Mouse (Mus musculus) embryonic fibroblast, embryonic 13.5 days (primary cell): Measurements from ENCODE around the gene 3110082I17Rik. TPM values are rescaled to one million over a fixed set of nuclear protein-coding genes. Genes with fewer than 3 reads are reported as not detected.

ENCODE experiments used
- H3K27ac ChIP-seq: 2 replicates; pipeline ENCODE4 v1.5.1; 2012; ENCODE audit warnings: low read length, control low read depth, inconsistent platforms; ENCODE audit not compliant: insufficient read depth
- H3K4me1 ChIP-seq: 2 replicates; pipeline ENCODE4 v1.6.1; 2011; ENCODE audit warnings: low read length; ENCODE audit not compliant: control insufficient read depth, insufficient read depth
- H3K4me3 ChIP-seq: 2 replicates; pipeline ENCODE4 v1.5.1; 2011; ENCODE audit warnings: mild to moderate bottlenecking, control low read depth, low read length; ENCODE audit not compliant: insufficient read depth
- CTCF ChIP-seq: IDR thresholded peaks from 2 replicates; pipeline ENCODE4 v1.5.1; 2011; ENCODE audit warnings: mild to moderate bottlenecking, control low read depth, low read length, moderate library complexity, borderline replicate concordance; ENCODE audit not compliant: insufficient read depth
- POLR2A ChIP-seq: IDR thresholded peaks from 2 replicates; pipeline ENCODE4 v1.6.1; 2011; ENCODE audit warnings: low read depth, mild to moderate bottlenecking, control low read depth, low read length, moderate library complexity
- polyA plus RNA-seq: library from polyadenylated mRNA; stranded (reverse); fragments of >200 nt; gene quantifications from 2 replicates; pipeline ENCODE4 v1.2.4, GENCODE M21; 2011; ENCODE audit warnings: low read depth; ENCODE audit not compliant: missing spikeins, insufficient read length

The 3110082I17Rik gene
- polyA plus RNA-seq, 1 experiment, result 15.3 TPM

- no peak overlapping the region for H3K4me3 ChIP-seq
- TF ChIP-seq CTCF (no peak), POLR2A (no peak)
- no peak overlapping the region for H3K27ac ChIP-seq
- no peaks in the 10 kb centered on the region for H3K4me1 ChIP-seq
Observed at GRCm38 (mm10) chr5:139384531-139384930, 75.8 kb downstream of the 3110082I17Rik start.

GRCm38 (mm10) chr5:139383234-139383633, 77.1 kb downstream of the 3110082I17Rik start:
- TF ChIP-seq POLR2A (no peak), CTCF (no peak)
- Histone ChIP-seq H3K4me1 (peaks cover 7% of the 10 kb centered on the region; the same call in 1 of the 2 replicates), H3K27ac (no peak overlapping the region), H3K4me3 (no peak overlapping the region)

- Histone ChIP-seq H3K4me3 (no peak overlapping the region), H3K27ac (no peak overlapping the region), H3K4me1 (peaks cover 11% of the 10 kb centered on the region; the same call in 1 of the 2 replicates)
- TF ChIP-seq CTCF, result no peak
- no peak for TF ChIP-seq POLR2A
Observed at GRCm38 (mm10) chr5:139382760-139383159, 77.6 kb downstream of the 3110082I17Rik start.

- TF ChIP-seq CTCF, result no peak
- no peak for TF ChIP-seq POLR2A
- Histone ChIP-seq H3K27ac (no peak overlapping the region), H3K4me1 (peaks cover 16% of the 10 kb centered on the region), H3K4me3 (no peak overlapping the region)
Observed at GRCm38 (mm10) chr5:139381586-139382513, 78.5 kb downstream of the 3110082I17Rik start.

GRCm38 (mm10) chr5:139380385-139381248, 79.7 kb downstream of the 3110082I17Rik start:
- Histone ChIP-seq H3K4me1 (peaks cover 16% of the 10 kb centered on the region), H3K4me3 (peak overlapping the region; percentile 58), H3K27ac (no peak overlapping the region)
- TF ChIP-seq POLR2A (no peak), CTCF (no peak)

- Histone ChIP-seq H3K4me1 (peaks cover 16% of the 10 kb centered on the region), H3K27ac (no peak overlapping the region), H3K4me3 (peak overlapping the region; percentile 27)
- TF ChIP-seq CTCF (no peak), POLR2A (no peak)
Observed at GRCm38 (mm10) chr5:139379771-139380384, 80.4 kb downstream of the 3110082I17Rik start.

GRCm38 (mm10) chr5:139378986-139379629, 81.2 kb downstream of the 3110082I17Rik start:
- TF ChIP-seq CTCF (no peak), POLR2A (no peak)
- peaks cover 20% of the 10 kb centered on the region for H3K4me1 ChIP-seq
- H3K4me3 ChIP-seq, result no peak overlapping the region
- H3K27ac ChIP-seq, result peak overlapping the region; percentile 36

GRCm38 (mm10) chr5:139378271-139378556, 82.1 kb downstream of the 3110082I17Rik start:
- H3K4me3 ChIP-seq, result no peak overlapping the region
- no peak overlapping the region for H3K27ac ChIP-seq
- TF ChIP-seq CTCF, result no peak
- no peak for TF ChIP-seq POLR2A
- H3K4me1 ChIP-seq, result peaks cover 20% of the 10 kb centered on the region

- no peak within 1 kb of the TSS for H3K27ac ChIP-seq
- no peak within 1 kb of the TSS for H3K4me3 ChIP-seq
- TF ChIP-seq CTCF (no peak), POLR2A (no peak)
- peaks cover 20% of the 10 kb centered on the region for H3K4me1 ChIP-seq
Observed at GRCm38 (mm10) chr5:139377468-139378270, 82.7 kb downstream of the 3110082I17Rik start, which contains the start of gene Gpr146. TSS of gene Gpr146 (plus strand) at chr5:139377697.
